Mouse (Mus musculus) MEL (cell line): ENCODE results near the gene Kcnj4. TPM values are rescaled to one million over a fixed set of nuclear protein-coding genes. Genes with fewer than 3 reads are reported as not detected.

Experiments
- DNase-seq: peaks from one replicate; pipeline ENCODE4 v3.0.0; 2011; ENCODE audit warnings: low read depth, low spot score
- H3K27ac ChIP-seq: 2 replicates; pipeline ENCODE4 v1.5.1; 2012; ENCODE audit warnings: low read depth, mild to moderate bottlenecking, control low read depth, low read length, moderate library complexity; ENCODE audit not compliant: control insufficient read depth
- H3K27me3 ChIP-seq, 2 experiments: fragments of 150-350 bp in 1 of 2; sonication (generic) in 1 of 2; 2 replicates each; pipeline ENCODE4 v1.6.1; 2012; ENCODE audit warnings: low read length in 2 of 2, mild to moderate bottlenecking in 2 of 2, improper control_type of control experiment in 1 of 2, moderate library complexity in 1 of 2; ENCODE audit not compliant: insufficient read depth in 2 of 2, control insufficient read depth in 1 of 2
- H3K36me3 ChIP-seq, 2 experiments: 2 replicates each; pipeline ENCODE4 v1.6.1; 2012 to 2014; ENCODE audit warnings: low read length in 2 of 2, improper control_type of control experiment in 1 of 2, inconsistent platforms in 1 of 2, mild to moderate bottlenecking in 1 of 2; ENCODE audit not compliant: insufficient read depth in 2 of 2, control insufficient read depth in 1 of 2
- H3K4me1 ChIP-seq, 2 experiments: fragments of 150-350 bp in 1 of 2; sonication (generic) in 1 of 2; 2 replicates each; pipeline ENCODE4 v1.6.1; 2012; ENCODE audit warnings: low read length in 2 of 2, improper control_type of control experiment in 1 of 2, mild to moderate bottlenecking in 1 of 2; ENCODE audit not compliant: insufficient read depth in 2 of 2, control insufficient read depth in 1 of 2
- H3K4me3 ChIP-seq, 2 experiments: fragments of 150-350 bp in 1 of 2; sonication (generic) in 1 of 2; 2 replicates each; pipeline ENCODE4 v1.5.1; 2012; ENCODE audit warnings: low read depth in 2 of 2, low read length in 2 of 2, mild to moderate bottlenecking in 2 of 2, moderate library complexity in 2 of 2, control low read depth in 1 of 2, improper control_type of control experiment in 1 of 2; ENCODE audit not compliant: control insufficient read depth in 1 of 2, insufficient read depth in 1 of 2
- H3K79me2 ChIP-seq: 2 replicates; pipeline ENCODE4 v1.6.1; 2012; ENCODE audit warnings: mild to moderate bottlenecking, low read length, moderate library complexity; ENCODE audit not compliant: control insufficient read depth, poor library complexity, insufficient read depth
- H3K9ac ChIP-seq: 2 replicates; pipeline ENCODE4 v1.6.1; 2012; ENCODE audit warnings: low read depth, mild to moderate bottlenecking, control low read depth, low read length, moderate library complexity; ENCODE audit not compliant: control insufficient read depth, poor library complexity, severe bottlenecking
- H3K9me3 ChIP-seq: fragments of 150-350 bp; sonication (generic); replicated peaks from 2 replicates; pipeline ENCODE4 v1.6.1; 2012; ENCODE audit warnings: mild to moderate bottlenecking, low read length, improper control_type of control experiment, moderate library complexity; ENCODE audit not compliant: insufficient read depth
- CHD1 ChIP-seq: IDR thresholded peaks from 2 replicates; pipeline ENCODE4 v1.6.1; 2012; ENCODE audit warnings: low read depth, mild to moderate bottlenecking, inconsistent platforms, low read length, improper control_type of control experiment
- CTCF ChIP-seq, 3 experiments: IDR thresholded peaks in 2 of 3; conservative IDR thresholded peaks in 1 of 3; 2 replicates each; pipeline ENCODE4 v1.5.1; 2011 to 2012; ENCODE audit warnings: low read length in 3 of 3, low read depth in 2 of 3, mild to moderate bottlenecking in 2 of 3, improper control_type of control experiment in 1 of 3, inconsistent platforms in 1 of 3, mixed read lengths in 1 of 3, moderate library complexity in 1 of 3; ENCODE audit not compliant: control insufficient read depth in 1 of 3, insufficient read depth in 1 of 3, poor library complexity in 1 of 3, severe bottlenecking in 1 of 3
- E2F4 ChIP-seq: IDR thresholded peaks from 2 replicates; pipeline ENCODE4 v1.6.1; 2011; ENCODE audit warnings: low read depth, low read length, improper control_type of control experiment, borderline replicate concordance
- ELF1 ChIP-seq: IDR thresholded peaks from 2 replicates; pipeline ENCODE4 v1.6.1; 2014; ENCODE audit warnings: low read depth, mild to moderate bottlenecking, inconsistent platforms, low read length, improper control_type of control experiment, moderate library complexity
- ETS1 ChIP-seq: IDR thresholded peaks from 2 replicates; pipeline ENCODE4 v1.6.1; 2012; ENCODE audit warnings: low read depth, mild to moderate bottlenecking, inconsistent platforms, low read length, improper control_type of control experiment, moderate library complexity
- GABPA ChIP-seq: IDR thresholded peaks from 2 replicates; pipeline ENCODE4 v1.6.1; 2012; ENCODE audit warnings: low read depth, mild to moderate bottlenecking, inconsistent platforms, low read length, improper control_type of control experiment, moderate library complexity
- HCFC1 ChIP-seq: IDR thresholded peaks from 2 replicates; pipeline ENCODE4 v1.6.1; 2012; ENCODE audit warnings: low read depth, mild to moderate bottlenecking, inconsistent platforms, low read length, improper control_type of control experiment, moderate library complexity
- JUND ChIP-seq: IDR thresholded peaks from 2 replicates; pipeline ENCODE4 v1.6.1; 2011; ENCODE audit warnings: low read depth, mild to moderate bottlenecking, improper control_type of control experiment, low read length
- KAT2A ChIP-seq: conservative IDR thresholded peaks from 2 replicates; pipeline ENCODE4 v1.6.1; 2012; ENCODE audit warnings: low read depth, low read length, improper control_type of control experiment, inconsistent platforms
- MAZ ChIP-seq: IDR thresholded peaks from 2 replicates; pipeline ENCODE4 v1.6.1; 2012; ENCODE audit warnings: low read depth, mild to moderate bottlenecking, inconsistent platforms, low read length, improper control_type of control experiment
- MYB ChIP-seq: IDR thresholded peaks from 2 replicates; pipeline ENCODE4 v1.6.1; 2011; ENCODE audit warnings: mild to moderate bottlenecking, low read depth, low read length, improper control_type of control experiment
- NELFE ChIP-seq: IDR thresholded peaks from 2 replicates; pipeline ENCODE4 v1.6.1; 2011; ENCODE audit warnings: low read depth, low read length, improper control_type of control experiment
- NRF1 ChIP-seq: IDR thresholded peaks from 2 replicates; pipeline ENCODE4 v1.6.1; 2014; ENCODE audit warnings: low read depth, mild to moderate bottlenecking, inconsistent platforms, low read length, improper control_type of control experiment, moderate library complexity; ENCODE audit not compliant: poor library complexity, insufficient read depth, severe bottlenecking
- POLR2A ChIP-seq, 2 experiments: IDR thresholded peaks; 2 replicates each; pipeline ENCODE4 v1.6.1; 2011 to 2012; ENCODE audit warnings: low read length in 2 of 2, mild to moderate bottlenecking in 2 of 2, control low read depth in 1 of 2, improper control_type of control experiment in 1 of 2, low read depth in 1 of 2, moderate library complexity in 1 of 2; ENCODE audit not compliant: control insufficient read depth in 1 of 2, insufficient read depth in 1 of 2, poor library complexity in 1 of 2
- POLR2AphosphoS2 ChIP-seq: IDR thresholded peaks from 2 replicates; pipeline ENCODE4 v1.6.1; 2011; ENCODE audit warnings: low read length, improper control_type of control experiment
- POLR2AphosphoS5 ChIP-seq: IDR thresholded peaks from 2 replicates; pipeline ENCODE4 v1.6.1; 2012; ENCODE audit warnings: low read depth, borderline replicate concordance, mild to moderate bottlenecking, inconsistent platforms, low read length, moderate library complexity, mixed read lengths
- RAD21 ChIP-seq: IDR thresholded peaks from 2 replicates; pipeline ENCODE4 v1.6.1; 2011; ENCODE audit warnings: mild to moderate bottlenecking, low read depth, low read length, improper control_type of control experiment
- RCOR1 ChIP-seq: IDR thresholded peaks from 2 replicates; pipeline ENCODE4 v1.6.1; 2012; ENCODE audit warnings: low read depth, mild to moderate bottlenecking, inconsistent platforms, low read length, improper control_type of control experiment
- SIN3A ChIP-seq: IDR thresholded peaks from 2 replicates; pipeline ENCODE4 v1.6.1; 2012; ENCODE audit warnings: low read length, improper control_type of control experiment, inconsistent platforms
- SMC3 ChIP-seq: IDR thresholded peaks from 2 replicates; pipeline ENCODE4 v1.6.1; 2011; ENCODE audit warnings: low read depth, low read length, improper control_type of control experiment
- TAL1 ChIP-seq: IDR thresholded peaks from 2 replicates; pipeline ENCODE4 v1.6.1; 2012; ENCODE audit warnings: mild to moderate bottlenecking, inconsistent platforms, low read length, moderate library complexity, mixed read lengths
- TCF12 ChIP-seq: IDR thresholded peaks from 2 replicates; pipeline ENCODE4 v1.6.1; 2014; ENCODE audit warnings: low read depth, mild to moderate bottlenecking, inconsistent platforms, low read length, improper control_type of control experiment, moderate library complexity
- UBTF ChIP-seq: IDR thresholded peaks from 2 replicates; pipeline ENCODE4 v1.6.1; 2012; ENCODE audit warnings: low read depth, mild to moderate bottlenecking, inconsistent platforms, low read length, improper control_type of control experiment, moderate library complexity, borderline replicate concordance; ENCODE audit not compliant: insufficient read depth
- USF1 ChIP-seq: IDR thresholded peaks from 2 replicates; pipeline ENCODE4 v1.6.1; 2014; ENCODE audit warnings: low read depth, mild to moderate bottlenecking, inconsistent platforms, low read length, improper control_type of control experiment, moderate library complexity
- USF2 ChIP-seq, 2 experiments: IDR thresholded peaks; 2 replicates each; pipeline ENCODE4 v1.6.1; 2011 to 2012; ENCODE audit warnings: improper control_type of control experiment in 2 of 2, low read length in 2 of 2, borderline replicate concordance in 1 of 2, inconsistent platforms in 1 of 2, low read depth in 1 of 2, mild to moderate bottlenecking in 1 of 2; ENCODE audit not compliant: insufficient read depth in 1 of 2
- ZC3H11A ChIP-seq: IDR thresholded peaks from 2 replicates; pipeline ENCODE4 v1.6.1; 2012; ENCODE audit warnings: low read depth, mild to moderate bottlenecking, inconsistent platforms, low read length, improper control_type of control experiment
- polyA plus RNA-seq, 2 experiments: library from polyadenylated mRNA; stranded (reverse) in 1 of 2; unstranded in 1 of 2; fragments of >175 nt in 1 of 2; fragments of >200 nt in 1 of 2; gene quantifications; 2 replicates each; pipeline versions ENCODE4 v1.2.1 to v1.2.4; 2012; ENCODE audit warnings: low replicate concordance in 2 of 2, low read depth in 1 of 2; ENCODE audit not compliant: insufficient read length in 2 of 2, insufficient read depth in 1 of 2, missing spikeins in 1 of 2
- total RNA-seq: library from RNA; depleted of rRNA; stranded (reverse); fragments of 300-350 nt; gene quantifications from 2 replicates; pipeline ENCODE4 v1.2.3, GENCODE M21; 2012

Kcnj4 gene
- total and polyA plus RNA-seq, 3 experiments, result 0.07 TPM; not detected in 2

DNA sequence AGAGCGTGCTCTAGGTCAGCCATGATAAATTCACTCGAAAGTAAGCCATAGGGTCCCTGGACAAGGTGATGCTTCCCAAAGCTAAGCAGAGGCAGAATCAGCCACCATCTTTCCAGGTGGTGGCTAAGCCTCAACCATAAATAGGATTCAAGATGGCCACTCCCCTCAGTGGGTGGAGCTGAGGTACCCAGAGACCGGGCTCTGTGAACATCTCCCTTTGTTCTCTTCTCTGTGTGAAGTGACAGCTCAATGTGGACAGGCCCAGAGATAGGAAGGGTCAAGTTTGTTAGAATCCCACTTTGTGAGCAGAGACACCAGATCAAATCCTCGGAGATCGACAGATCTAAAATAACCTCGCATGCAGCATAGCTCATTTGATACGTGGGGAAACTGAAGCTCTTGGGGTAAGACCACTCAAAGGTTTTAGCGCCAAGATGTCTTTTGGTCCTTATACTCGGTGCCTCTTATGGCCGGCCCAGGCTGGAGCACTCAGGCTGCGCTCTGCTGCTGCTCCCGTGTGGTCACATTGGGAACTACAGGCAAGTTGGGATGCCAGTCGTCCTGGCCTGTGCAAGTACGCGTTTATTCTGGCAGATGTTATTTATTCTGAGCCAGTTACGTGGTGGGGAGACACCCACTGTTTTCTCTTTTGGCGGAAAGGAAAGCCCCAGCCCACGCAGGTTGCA is 38.3 kb downstream of the Kcnj4 start:
- Histone ChIP-seq H3K27me3 (peaks cover 3 to 6% of the 10 kb centered on the region in 2 experiments; a peak in 3 of 4 replicates), H3K36me3 (no peaks in the 10 kb centered on the region), H3K9ac (no peak overlapping the region), H3K9me3 (no peaks in the 10 kb centered on the region), H3K4me3 (peak overlapping the region in 1 of 2 experiments; percentile 4; a peak in 2 of 4 replicates)
- DNase-seq, result peak; percentile 86
- no peak for TF ChIP-seq ELF1
- TF ChIP-seq GABPA, result no peak
- no peak for TF ChIP-seq POLR2AphosphoS5
- TF ChIP-seq NRF1, result no peak
- TF ChIP-seq SMC3, result peak; percentile 99
- TF ChIP-seq JUND, result no peak
- TF ChIP-seq KAT2A, result no peak
- no peak for TF ChIP-seq MYB
- TF ChIP-seq CHD1, result no peak
- no peak for TF ChIP-seq TAL1
- peak; percentile 97 to 99 (median 97) for TF ChIP-seq CTCF (IDR thresholded peaks at IDR 0.05 in 2 of 3, conservative IDR thresholded peaks at IDR 0.05 in 1 of 3; ENCODE audit: control insufficient read depth in 1 of 3, insufficient read depth in 1 of 3, low read depth in 2 of 3, low read length in 3 of 3, poor library complexity in 1 of 3, severe bottlenecking in 1 of 3)
- no peak for TF ChIP-seq UBTF
- TF ChIP-seq NELFE, result no peak
- TF ChIP-seq USF1, result no peak
- no peak for TF ChIP-seq TCF12
- peak; percentile 98 for TF ChIP-seq RAD21
- TF ChIP-seq HCFC1, result no peak
- no peak for TF ChIP-seq E2F4
- peak; percentile 97 for TF ChIP-seq ZC3H11A
- TF ChIP-seq ETS1, result no peak
- no peak for TF ChIP-seq USF2 (IDR thresholded peaks at IDR 0.05; ENCODE audit: borderline replicate concordance in 1 of 2, insufficient read depth in 1 of 2, low read depth in 1 of 2, low read length in 2 of 2)
- no peak for TF ChIP-seq POLR2A (IDR thresholded peaks at IDR 0.05; ENCODE audit: control insufficient read depth in 1 of 2, insufficient read depth in 1 of 2, low read depth in 1 of 2, low read length in 2 of 2, poor library complexity in 1 of 2)
- no peak for TF ChIP-seq MAZ
- TF ChIP-seq SIN3A, result peak; percentile 43; the same call in 1 of the 2 replicates
- TF ChIP-seq RCOR1, result no peak
- TF ChIP-seq POLR2AphosphoS2, result no peak
- TF ChIP-seq, all 39 proteins: peak for 5
- H3K4me1 ChIP-seq, result no peaks in the 10 kb centered on the region
- H3K79me2 ChIP-seq, result no peaks in the 10 kb centered on the region
- H3K27ac ChIP-seq, result no peak overlapping the region
